Mouse (Mus musculus) leukemia stem cell, adult 10-12 weeks (primary cell): ENCODE data around the gene Shisa6. TPM values are rescaled to one million over a fixed set of nuclear protein-coding genes. Genes with fewer than 3 reads are reported as not detected.

Experiments used
- polyA plus RNA-seq: library from polyadenylated mRNA; stranded (reverse); fragments of >175 nt; gene quantifications from 2 replicates; pipeline ENCODE4 v1.2.3, GENCODE M21; 2012; ENCODE audit warnings: low replicate concordance

Shisa6 gene
- 0.08 and 1.0 TPM in 2 replicates for polyA plus RNA-seq

DNA sequence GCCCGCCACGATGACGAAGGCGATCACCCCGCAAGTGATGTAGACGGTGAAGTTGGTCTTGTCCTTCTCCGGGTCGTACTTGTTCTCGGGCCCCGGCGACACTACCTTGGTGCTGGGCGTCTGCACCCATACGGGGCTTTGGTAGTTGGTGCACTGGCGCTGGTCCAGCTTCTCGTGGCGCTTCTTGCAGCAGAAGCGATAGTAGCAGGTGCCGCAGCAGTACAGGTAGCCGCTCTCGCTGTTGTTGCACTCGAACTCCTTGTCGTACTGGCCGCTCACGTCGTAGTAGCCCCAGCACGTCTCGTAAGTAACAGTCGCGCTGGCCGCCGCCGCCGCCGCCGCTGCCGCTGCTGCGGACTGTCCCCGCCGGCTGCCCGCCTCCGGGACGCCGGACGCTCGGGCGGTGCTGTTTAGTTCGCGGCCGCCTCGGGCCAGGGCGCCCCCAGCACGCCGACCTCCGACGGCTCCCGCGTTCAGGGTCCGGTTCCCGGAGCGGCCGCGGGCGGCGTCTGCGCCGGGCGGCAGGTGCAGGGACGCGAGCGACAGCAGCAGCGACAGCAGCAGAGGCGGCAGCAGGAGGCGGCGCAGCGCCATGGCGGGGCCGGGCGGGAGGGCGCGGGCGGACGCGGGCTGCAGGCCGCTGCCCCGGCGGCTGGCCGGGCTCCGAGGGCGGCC is at the start of gene Shisa6:
TSS of gene Shisa6 (minus strand) at position 594 of the 675 bp plus-strand sequence.

DNA sequence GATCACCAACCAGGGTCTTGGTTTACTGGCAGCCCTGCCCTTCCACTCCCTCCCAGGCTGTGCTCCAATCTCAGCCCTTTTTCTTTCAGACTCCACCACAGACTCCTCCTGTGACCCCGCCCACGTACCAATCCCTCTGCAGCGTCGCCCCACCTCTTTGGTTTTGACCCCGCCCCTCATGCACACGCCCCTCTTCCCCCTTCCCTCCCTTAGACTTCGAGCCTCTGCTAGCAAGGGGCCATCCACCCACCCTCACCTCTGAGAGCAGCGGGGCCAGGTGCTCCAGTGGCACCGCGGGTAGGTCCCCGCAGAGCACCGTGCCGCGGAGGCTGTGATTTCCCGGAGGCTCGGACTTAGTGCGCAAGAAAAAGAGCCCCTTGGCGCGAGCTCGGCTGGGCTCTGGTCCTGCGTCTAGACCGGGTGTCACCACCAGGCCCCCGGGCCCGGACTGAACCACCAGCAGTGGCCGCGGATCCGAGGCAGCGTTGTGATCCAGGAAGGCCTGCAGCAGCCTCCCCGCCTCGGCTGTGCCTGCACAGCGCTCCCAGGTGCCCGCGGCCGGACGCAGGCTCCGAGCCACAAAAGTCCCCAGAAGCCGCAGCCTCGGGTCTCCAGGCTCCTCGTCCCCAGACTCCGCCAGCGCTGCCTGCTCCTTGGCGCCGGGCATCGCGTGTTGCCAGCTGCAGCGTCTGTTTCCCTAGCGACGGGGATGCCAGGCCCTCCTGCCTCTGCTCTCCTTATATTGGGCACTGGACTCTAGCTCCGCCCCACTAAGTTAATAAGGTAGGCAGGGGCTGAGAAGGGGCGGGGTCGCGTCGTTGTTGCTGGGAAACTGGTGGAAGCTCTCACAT is 357.7 kb downstream of the Shisa6 start, which contains the start of gene Dnah9:
TSS of gene Dnah9 (minus strand) at position 751 of the 851 bp plus-strand sequence.

